Mouse (Mus musculus) large intestine, adult 2 months (tissue): ENCODE measurements around the gene Egr2. TPM values are rescaled to one million over a fixed set of nuclear protein-coding genes. Genes with fewer than 3 reads are reported as not detected.
A peak's percentile ranks its signal among the peaks of the same experiment; 100 is the strongest.

ENCODE experiments used
- DNase-seq: peaks from one replicate; pipeline ENCODE4 v3.0.0-alpha.2; 2012; ENCODE audit warnings: low read depth, low spot score
- WGBS: fragments of 180-500 bp; shearing (Covaris S2); methylation state at CpG from one replicate; pipeline ENCODE4 v1.1.7; 2018; 5-methylcytosine and 5-hydroxymethylcytosine counted together
- polyA plus RNA-seq: library from polyadenylated mRNA; depleted of rRNA; stranded (reverse); fragments of >200 nt; gene quantifications from 2 replicates; pipeline ENCODE4 v1.2.3, GENCODE M21; 2012; rRNA removed

Gene Egr2
- 2.7 and 3.4 TPM in 2 replicates for polyA plus RNA-seq

DNA sequence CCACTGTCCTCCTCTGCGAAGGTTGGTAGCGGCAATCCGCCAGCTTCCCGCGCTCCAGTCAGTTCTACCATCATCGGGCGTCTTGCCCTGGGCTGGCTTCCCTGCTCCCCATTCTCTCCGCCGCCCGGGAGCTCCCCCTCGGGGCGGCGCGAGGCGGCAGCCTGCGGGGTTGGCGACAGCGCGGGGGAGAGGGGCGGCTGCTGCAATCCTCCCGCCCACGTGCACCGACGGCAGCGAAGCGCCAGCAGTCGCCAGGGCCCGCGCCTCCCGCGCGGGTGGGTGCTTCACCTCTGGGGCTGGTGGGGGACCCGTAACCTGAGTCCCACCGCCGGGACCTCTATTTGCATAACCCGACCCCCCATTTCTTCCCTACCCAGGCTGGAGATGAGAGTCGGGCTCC, at the start of gene Egr2:
Egr2 (plus strand) TSS at position 220 of the 400 bp plus-strand sequence.
- no peak for DNase-seq

DNA sequence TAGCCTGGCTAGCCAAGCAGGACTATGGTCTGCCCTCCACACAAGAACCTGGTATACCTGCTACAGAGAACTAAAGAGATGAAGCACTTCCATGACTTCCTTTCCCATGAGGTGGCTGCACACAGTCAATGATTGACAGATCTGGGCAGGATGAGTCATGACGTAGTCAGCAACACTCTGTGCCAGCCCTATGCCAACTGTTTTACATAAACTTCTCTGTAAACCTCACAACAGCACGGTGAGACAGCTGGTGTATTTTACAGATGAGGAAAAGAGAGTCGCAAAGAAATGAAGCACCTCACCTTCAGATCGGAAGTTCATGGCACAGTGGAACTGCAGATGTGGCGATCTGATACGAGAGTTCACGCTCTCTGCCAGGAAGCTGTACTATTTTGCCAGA, 47.8 kb upstream of the Egr2 start:
- 61% methylated on average over 7 of the region's 7 CpGs for WGBS
- no peak for DNase-seq

More for the DNA sequence above, at the start of gene Egr2:
- WGBS = 1% methylated on average over 37 of the region's 37 CpGs

DNA sequence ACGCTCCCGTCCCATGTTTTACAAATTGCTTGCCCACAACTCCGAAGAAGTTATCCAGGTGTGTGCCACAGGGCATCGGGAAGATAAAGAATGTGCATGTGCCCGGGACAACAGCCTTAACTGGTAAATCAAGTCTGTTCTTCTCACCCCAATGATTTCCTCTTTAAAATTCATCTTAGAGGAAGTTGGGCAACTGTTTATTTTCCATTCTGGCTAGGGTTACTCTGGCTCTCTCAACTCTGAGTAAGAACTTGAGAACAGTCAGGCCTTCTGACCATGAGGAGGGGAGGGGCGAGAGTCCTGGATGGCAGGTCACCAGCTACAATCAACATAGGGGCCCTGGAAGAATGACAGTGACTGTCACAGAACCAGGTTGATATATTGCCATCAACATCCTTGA, 45.4 kb upstream of the Egr2 start:
- DNase-seq = no peak
- 69% methylated on average over 6 of the region's 6 CpGs for WGBS

DNA sequence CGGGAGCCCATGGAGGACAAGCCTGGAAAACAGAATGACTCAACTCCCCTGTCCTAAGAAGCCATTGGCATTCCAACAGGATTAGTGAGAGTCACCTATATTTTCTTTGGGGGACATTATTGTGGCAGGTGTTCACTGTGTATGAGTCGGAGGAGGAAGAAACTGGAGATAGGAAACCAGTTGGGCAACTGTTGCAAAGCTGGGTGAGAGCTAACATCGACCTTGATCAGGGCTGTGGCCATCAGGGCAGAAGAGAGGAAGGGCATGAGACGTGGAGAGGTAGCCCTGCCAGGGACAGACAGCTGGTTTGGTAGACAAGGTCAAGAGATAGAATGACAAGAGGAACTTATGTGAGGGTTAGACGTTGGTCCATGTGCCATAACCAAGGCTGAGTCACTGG, 44.6 kb upstream of the Egr2 start:
- WGBS = 56% methylated on average over 5 of the region's 5 CpGs

GRCm38 (mm10) chr10:67492161-67492571, 43.1 kb upstream of the Egr2 start:
- DNase-seq = no peak
- WGBS = 77% methylated on average over 11 of the region's 11 CpGs

More for the DNA sequence above, 44.6 kb upstream of the Egr2 start:
- no peak for DNase-seq

- 67% methylated on average over 8 of the region's 8 CpGs for WGBS
- no peak for DNase-seq
These were observed 41.7 kb upstream of the Egr2 start for GRCm38 (mm10) chr10:67493556-67493955.

- DNase-seq = no peak
- WGBS = 83% methylated on average over 15 of the region's 15 CpGs
These were observed 38.0 kb upstream of the Egr2 start for GRCm38 (mm10) chr10:67497144-67497892.

- 86% methylated on average over 9 of the region's 9 CpGs for WGBS
- no peak for DNase-seq
These were observed 37.3 kb upstream of the Egr2 start for GRCm38 (mm10) chr10:67497951-67498350.

DNA sequence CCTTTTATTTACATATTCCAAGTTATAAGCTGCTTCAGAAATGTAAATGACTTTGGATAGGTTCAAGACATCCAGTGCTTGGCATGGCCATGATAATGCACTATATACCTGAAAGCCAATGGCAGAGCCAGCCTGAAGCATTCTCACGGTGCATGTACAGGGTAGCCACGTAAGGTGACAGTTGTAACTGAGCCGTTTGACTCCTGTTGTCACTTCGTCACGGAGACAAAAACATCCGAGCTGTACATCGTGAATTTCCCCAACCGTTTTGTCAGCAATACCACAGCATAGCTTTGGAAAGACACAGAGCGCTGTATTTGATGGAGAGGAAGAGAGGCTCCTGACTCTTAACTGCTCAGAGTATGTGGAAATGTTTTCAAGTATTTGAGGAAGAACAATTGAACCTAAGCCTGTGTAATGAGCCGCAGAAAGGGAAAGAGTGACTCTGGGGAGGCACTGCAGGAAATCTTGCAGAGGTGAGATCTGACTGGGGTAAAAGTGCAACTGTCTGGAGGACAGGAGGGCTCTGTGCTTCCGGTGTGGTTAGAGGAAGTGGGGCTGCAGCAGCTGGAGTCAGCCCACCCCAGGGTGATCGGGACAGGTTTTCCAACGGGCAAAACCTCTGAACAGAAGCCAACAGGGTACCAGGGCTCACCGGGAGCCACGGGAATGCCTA, 31.8 kb upstream of the Egr2 start:
- DNase-seq = no peak
- 53% methylated on average over 15 of the region's 15 CpGs for WGBS

- 50% methylated on average over 5 of the region's 5 CpGs for WGBS
These were observed 31.2 kb upstream of the Egr2 start for GRCm38 (mm10) chr10:67504046-67504445.

DNA sequence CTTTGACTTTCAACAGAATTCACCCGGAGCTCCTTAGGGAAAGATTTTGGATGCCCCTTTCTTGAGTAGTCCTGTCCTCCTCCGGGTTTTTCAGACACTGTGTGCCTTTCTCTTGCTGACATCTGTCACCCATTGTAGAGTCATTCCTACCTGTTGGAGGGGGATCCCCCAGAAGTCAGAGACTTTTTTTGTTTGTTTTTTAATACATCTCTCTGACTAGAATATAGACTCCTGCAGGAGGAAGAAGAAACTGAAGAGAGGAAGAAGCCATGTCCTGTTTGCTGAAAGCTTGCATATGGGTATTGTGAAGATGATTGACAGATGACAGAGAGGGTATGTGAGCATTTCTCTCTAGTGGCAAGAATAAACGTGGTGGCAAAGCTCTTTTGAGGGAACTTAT, 30.0 kb upstream of the Egr2 start:
- no peak for DNase-seq
- WGBS = 58% methylated on average over 3 of the region's 3 CpGs

More at GRCm38 (mm10) chr10:67504046-67504445, 31.2 kb upstream of the Egr2 start:
- no peak for DNase-seq

- no peak for DNase-seq
- 74% methylated on average over 8 of the region's 8 CpGs for whole genome bisulfite sequencing
These were observed 23.1 kb upstream of the Egr2 start for GRCm38 (mm10) chr10:67512211-67512610.

DNA sequence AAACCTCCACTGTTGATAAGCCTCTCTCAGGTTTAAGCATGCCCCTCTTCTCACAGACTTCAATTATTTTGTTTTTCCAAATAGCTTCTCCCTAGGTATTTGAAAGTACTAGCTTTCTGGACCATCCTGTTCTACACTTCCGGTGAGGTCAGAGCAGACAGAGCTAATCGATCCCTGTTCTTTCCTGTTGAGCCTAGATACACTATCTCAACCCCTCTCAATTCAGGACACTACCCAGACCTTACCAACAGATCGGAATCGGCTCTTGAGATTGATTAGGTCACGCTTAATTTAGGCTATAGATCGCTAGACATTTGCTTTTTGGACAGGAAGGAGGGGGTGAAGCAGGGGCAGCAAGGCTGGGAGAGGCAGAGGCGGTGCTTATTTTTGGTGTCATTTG, 22.4 kb upstream of the Egr2 start:
- DNase-seq = no peak
- WGBS = 81% methylated on average over 7 of the region's 7 CpGs

DNA sequence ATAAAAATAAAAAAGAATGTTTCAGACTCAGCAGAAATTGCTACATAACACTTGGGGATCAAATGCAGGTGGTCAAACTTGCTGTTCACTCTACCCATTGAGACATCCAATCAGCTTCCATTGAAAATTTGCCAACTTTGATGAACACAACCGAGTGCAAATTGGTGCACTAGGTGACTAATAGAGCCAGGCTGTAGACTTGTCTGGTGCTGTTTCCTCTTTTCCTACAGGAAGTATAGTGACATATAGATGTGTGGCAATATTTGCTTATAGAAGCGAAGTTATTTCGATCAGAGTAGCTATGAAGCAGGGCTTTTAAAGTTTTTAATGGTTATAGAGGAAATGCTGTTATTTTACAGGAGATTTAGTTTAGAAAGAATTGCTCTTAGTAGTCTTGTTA, 16.5 kb upstream of the Egr2 start:
- WGBS = 72% methylated on average over 3 of the region's 3 CpGs

DNA sequence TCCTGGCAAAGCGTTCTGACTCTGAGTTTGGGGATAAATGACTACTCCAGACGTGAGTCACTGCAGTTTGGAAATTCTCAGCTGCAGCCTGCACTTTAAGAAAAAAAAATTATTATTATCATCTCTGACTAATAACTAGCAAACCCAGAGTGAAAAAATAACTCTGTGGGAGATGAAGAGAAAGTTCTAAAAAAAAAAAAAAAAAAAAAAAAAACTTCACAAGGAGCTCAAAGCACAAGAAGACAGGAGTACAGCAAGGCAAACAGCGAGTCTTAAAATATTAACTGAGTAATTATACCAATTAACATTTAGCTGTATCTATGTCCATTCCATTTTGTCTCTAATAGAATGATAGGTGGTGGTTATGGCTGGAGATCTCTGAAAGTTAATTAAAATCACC, 11.1 kb upstream of the Egr2 start:
- 68% methylated on average over 3 of the region's 3 CpGs for WGBS
- DNase-seq = no peak

More for the DNA sequence above, 16.5 kb upstream of the Egr2 start:
- no peak for DNase-seq

GRCm38 (mm10) chr10:67524694-67525093, 10.6 kb upstream of the Egr2 start:
- WGBS = 80% methylated on average over 7 of the region's 7 CpGs
- DNase-seq = no peak

GRCm38 (mm10) chr10:67526435-67526834, 8.8 kb upstream of the Egr2 start:
- 82% methylated on average over 9 of the region's 9 CpGs for WGBS
- no peak for DNase-seq

DNA sequence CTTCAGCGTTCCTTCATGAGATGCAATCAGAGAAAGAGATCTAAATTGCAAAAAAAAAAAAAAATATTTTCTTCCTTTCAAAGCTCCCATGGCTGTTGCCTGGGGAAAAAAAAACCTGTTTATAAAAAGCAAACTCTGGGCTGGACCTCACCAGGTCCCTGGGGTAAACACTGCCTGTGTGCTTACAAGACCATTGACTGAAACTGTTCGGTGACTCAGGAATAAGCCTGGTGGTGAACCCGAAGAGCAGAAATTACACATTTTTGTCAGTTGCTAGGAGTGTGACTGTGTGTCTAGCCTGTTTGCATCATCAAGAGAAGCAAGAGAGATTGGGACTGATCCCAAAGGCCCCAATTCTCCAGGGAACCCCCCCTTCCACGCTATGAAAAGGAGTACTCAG, 5.5 kb upstream of the Egr2 start:
- no peak for DNase-seq
- 68% methylated on average over 4 of the region's 4 CpGs for WGBS

- DNase-seq = peak; percentile 37
- under 1% methylated on average over 35 of the region's 35 CpGs for WGBS
These were observed 697 bp downstream of the Egr2 start for GRCm38 (mm10) chr10:67535972-67536371.

DNA sequence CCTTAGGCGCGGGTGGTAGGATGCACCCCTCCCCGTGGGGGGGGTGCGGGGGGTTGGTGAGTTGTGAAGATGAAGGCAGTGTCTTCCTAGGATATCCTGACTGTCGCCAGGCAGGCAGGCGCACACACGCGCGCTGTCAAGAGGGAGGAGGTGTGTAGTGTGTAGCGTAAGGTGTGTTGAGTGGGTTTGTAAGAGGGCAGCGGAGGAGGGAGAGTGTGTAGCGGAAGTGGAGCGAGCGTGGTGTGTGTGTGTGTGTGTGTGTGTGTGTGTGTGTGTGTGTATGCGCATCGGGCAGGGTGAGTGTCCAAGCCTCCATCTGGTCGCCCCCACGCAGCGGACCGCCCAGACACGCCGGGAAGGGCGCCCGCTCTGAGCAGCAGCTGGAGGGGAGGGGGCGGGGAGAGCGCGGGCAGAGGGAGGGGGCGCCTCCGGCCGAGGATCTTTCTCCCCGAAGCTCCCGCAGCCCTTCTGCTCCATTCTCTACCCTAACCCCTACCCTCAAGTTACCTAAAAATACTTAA, 1.4 kb downstream of the Egr2 start:
- 2% methylated on average over 29 of the region's 32 CpGs for WGBS
- DNase-seq = no peak
